Mouse (Mus musculus) liver, embryonic 14.5 days (tissue): ENCODE measurements around the gene Nle1.

ENCODE experiments used
- CTCF ChIP-seq: IDR thresholded peaks from 2 replicates; pipeline ENCODE4 v1.5.1; 2016; ENCODE audit warnings: antibody characterized with exemption, low read depth, control low read depth
- EP300 ChIP-seq: IDR thresholded peaks from 2 replicates; pipeline ENCODE4 v1.6.1; 2016; ENCODE audit warnings: antibody characterized with exemption, low read depth

- no peak for TF ChIP-seq CTCF
- TF ChIP-seq EP300: no peak
Observed at GRCm38 (mm10) chr11:82888491-82888946, 19.7 kb downstream of the Nle1 start.
